Mouse (Mus musculus) stomach, embryonic 15.5 days (tissue): ENCODE measurements around the gene Cdc25b. TPM values are rescaled to one million over a fixed set of nuclear protein-coding genes. Genes with fewer than 3 reads are reported as not detected.

ENCODE experiments used
- ATAC-seq: fragments of 200-750 bp; cut with Nextera tagmentation; 2 replicates; pipeline ENCODE4 v1.8.0; 2017; ENCODE audit warnings: low read depth, moderate number of reproducible peaks, moderate TSS enrichment; ENCODE audit not compliant: insufficient read depth, low FRiP score
- H3K27ac ChIP-seq: fragments of 300-500 bp; sonication (generic); 2 replicates; pipeline ENCODE4 v1.5.1; 2015; ENCODE audit warnings: mild to moderate bottlenecking, inconsistent platforms
- H3K27me3 ChIP-seq: fragments of 300-500 bp; sonication (generic); replicated peaks from 2 replicates; pipeline ENCODE4 v1.6.1; 2015; ENCODE audit warnings: inconsistent platforms
- H3K36me3 ChIP-seq: fragments of 300-500 bp; sonication (generic); 2 replicates; pipeline ENCODE4 v1.6.1; 2015; ENCODE audit warnings: inconsistent platforms
- H3K4me1 ChIP-seq: fragments of 300-500 bp; sonication (generic); 2 replicates; pipeline ENCODE4 v1.6.1; 2015; ENCODE audit warnings: inconsistent platforms
- H3K4me2 ChIP-seq: fragments of 300-500 bp; sonication (generic); 2 replicates; pipeline ENCODE4 v1.6.1; 2015; ENCODE audit warnings: mild to moderate bottlenecking, inconsistent platforms
- H3K4me3 ChIP-seq: fragments of 300-500 bp; sonication (generic); replicated peaks from 2 replicates; pipeline ENCODE4 v1.5.1; 2015; ENCODE audit warnings: inconsistent platforms
- H3K9ac ChIP-seq: fragments of 300-500 bp; sonication (generic); 2 replicates; pipeline ENCODE4 v1.6.1; 2015; ENCODE audit warnings: inconsistent platforms
- H3K9me3 ChIP-seq: fragments of 300-500 bp; sonication (generic); 2 replicates; pipeline ENCODE4 v1.6.1; 2016; ENCODE audit warnings: inconsistent platforms
- WGBS: fragments of 180-500 bp; shearing (Covaris S2); methylation state at CpG from one replicate; pipeline ENCODE4 v1.1.7; 2015; 5-methylcytosine and 5-hydroxymethylcytosine counted together
- polyA plus RNA-seq: library from polyadenylated mRNA; unstranded; fragments of >200 nt; fragmentation: Nextera tagmentation; extraction: Ambion mirVana; gene quantifications from 2 replicates; pipeline ENCODE4 v1.2.1, GENCODE M21; 2015

Cdc25b gene
- polyA plus RNA-seq, 1 experiment from 2014 or later = 62.6 TPM

DNA sequence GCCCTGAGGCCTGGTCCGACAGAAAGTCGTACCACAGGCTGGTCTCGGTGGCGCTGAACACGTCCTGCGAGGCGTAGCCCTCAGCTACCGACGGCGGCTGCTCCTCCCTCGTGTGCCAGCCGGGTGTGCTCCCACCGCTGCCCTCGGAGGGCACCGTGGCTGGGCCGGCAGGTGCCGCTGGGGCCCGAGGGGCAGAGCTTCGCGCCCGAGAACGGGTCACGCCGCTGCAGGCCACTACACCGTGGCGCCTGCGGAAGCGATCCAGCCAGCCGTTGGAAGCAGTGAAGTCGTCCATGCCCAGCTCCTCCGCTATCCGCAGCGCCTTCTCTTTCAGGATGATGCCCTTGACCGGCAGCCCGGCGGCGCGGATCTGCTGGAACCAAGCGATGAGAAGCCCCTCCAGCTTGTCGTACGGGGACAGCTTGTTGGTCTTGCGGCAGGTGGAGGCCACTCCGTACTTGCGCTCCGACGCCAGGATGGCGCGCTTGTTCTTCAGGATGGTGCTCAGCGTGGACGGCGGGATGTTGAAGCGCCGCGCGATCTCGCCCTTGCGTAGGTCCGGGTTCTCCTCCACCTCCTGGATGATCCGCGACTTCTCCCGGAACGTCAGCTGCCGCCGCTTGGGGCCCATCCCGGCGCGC, 7.4 kb upstream of the Cdc25b start:
- peak overlapping the region; percentile 76 for H3K4me2 ChIP-seq
- peaks cover 37% of the 10 kb centered on the region for H3K4me1 ChIP-seq
- H3K4me3 ChIP-seq = peak overlapping the region; percentile 83
- H3K27ac ChIP-seq = peak overlapping the region; percentile 95
- peak; percentile 40 for ATAC-seq
- H3K9me3 ChIP-seq = no peaks in the 10 kb centered on the region
- peak overlapping the region; percentile 92 for H3K9ac ChIP-seq
- H3K27me3 ChIP-seq = no peaks in the 10 kb centered on the region
- under 1% methylated on average over 67 of the region's 67 CpGs for WGBS
- 0 out of 2 replicates have a peak, but pooled peaks cover 3% of the 10 kb centered on the region for H3K36me3 ChIP-seq

DNA sequence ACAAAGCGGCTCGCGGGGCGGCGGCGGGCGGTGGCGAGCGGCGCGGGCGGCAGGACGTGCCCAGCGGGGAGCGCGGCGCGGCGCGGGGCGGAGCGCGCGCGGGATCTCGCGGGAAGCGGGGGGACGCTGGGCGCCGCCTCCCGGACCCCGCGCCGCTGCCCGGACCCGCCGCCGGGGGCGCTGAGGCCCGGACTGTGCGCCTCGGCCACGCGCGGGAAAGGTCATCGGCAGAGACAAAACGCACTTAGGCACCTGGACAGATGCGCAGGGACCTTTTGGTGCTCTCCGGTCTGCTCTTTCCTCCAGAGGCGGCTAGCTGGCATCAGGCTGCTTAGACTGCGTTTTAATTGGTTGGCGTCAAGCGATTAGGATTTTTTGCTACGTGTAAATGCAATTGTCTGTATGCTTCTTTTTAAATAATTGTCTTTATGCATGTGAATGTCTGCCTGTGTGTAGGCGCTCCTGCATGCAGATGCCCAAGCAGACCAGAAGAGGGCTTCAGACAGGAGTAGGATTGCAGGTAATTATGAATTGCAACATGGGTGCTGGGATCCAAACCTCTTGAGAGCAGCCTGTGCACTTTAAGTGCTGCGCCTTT, 6.7 kb upstream of the Cdc25b start, which contains the start of gene Cenpb:
Cenpb (minus strand) TSS at position 78 of the 598 bp plus-strand sequence.
- H3K4me2 ChIP-seq = peak within 1 kb of the TSS; percentile 76
- 0 out of 2 replicates have a peak, but pooled peaks cover 3% of the 10 kb centered on the region for H3K36me3 ChIP-seq
- H3K27ac ChIP-seq = peak within 1 kb of the TSS; percentile 95
- H3K9me3 ChIP-seq = no peaks in the 10 kb centered on the region
- H3K9ac ChIP-seq = peak within 1 kb of the TSS; percentile 92
- WGBS = 3% methylated on average over 34 of the region's 57 CpGs
- no peaks in the 10 kb centered on the region for H3K27me3 ChIP-seq
- peaks cover 34% of the 10 kb centered on the region for H3K4me1 ChIP-seq
- peak; percentile 80 for ATAC-seq
- H3K4me3 ChIP-seq = peak within 1 kb of the TSS; percentile 83

DNA sequence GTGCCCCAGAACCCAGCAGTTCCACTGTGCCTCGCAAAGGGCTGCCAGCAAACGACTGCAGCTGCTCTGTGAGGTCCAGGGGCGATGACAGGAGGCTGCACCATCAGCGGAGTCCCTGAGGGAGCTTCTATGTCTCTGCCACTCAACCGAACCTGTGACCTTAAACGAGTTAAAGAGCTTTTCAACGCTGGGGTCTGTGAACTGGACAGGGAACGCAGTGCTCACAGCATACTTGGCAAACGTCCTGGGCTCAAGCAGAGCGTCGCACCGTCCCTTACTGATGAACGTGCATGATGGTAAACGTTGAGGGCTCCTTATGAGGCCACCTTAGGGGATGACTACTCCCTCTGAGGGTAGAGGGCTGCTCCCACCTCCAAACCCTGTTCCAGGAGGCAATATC, 406 bp upstream of the Cdc25b start:
- peak overlapping the region; percentile 87 for H3K4me2 ChIP-seq
- ATAC-seq = no peak; the same call in 1 of the 2 replicates
- no peaks in the 10 kb centered on the region for H3K27me3 ChIP-seq
- H3K4me3 ChIP-seq = peak overlapping the region; percentile 75
- peaks cover 2% of the 10 kb centered on the region; the same call in 1 of the 2 replicates for H3K36me3 ChIP-seq
- WGBS = under 1% methylated on average over 14 of the region's 14 CpGs
- peak overlapping the region; percentile 82 for H3K27ac ChIP-seq
- no peaks in the 10 kb centered on the region for H3K9me3 ChIP-seq
- peaks cover 36% of the 10 kb centered on the region for H3K4me1 ChIP-seq
- H3K9ac ChIP-seq = 0 out of 2 replicates have a peak overlapping the region, but pooled peaks have one; percentile 10

DNA sequence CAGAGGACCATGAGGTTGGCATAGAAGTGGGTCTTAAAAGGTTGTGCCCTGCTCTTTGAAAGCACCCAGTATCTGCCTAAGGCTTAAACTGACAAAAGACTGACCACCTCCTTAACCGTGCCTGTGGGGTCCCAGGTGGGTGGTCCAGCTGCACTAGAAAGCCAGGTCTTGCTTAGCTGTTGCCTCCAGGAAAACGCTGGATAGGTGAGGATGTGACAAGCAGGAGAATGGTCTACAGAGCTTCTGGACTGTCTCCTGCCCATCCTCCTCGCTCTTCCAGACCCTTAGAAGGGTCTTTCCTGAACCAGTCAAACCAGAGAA, 813 bp downstream of the Cdc25b start:
- H3K9me3 ChIP-seq = no peaks in the 10 kb centered on the region
- peak overlapping the region; percentile 83; the same call in 1 of the 2 replicates for H3K27ac ChIP-seq
- peak overlapping the region; percentile 87 for H3K4me2 ChIP-seq
- peaks cover 9% of the 10 kb centered on the region; the same call in 1 of the 2 replicates for H3K36me3 ChIP-seq
- H3K9ac ChIP-seq = peak overlapping the region; percentile 62
- 16% methylated on average over 3 of the region's 3 CpGs for WGBS
- no peak for ATAC-seq
- H3K27me3 ChIP-seq = no peaks in the 10 kb centered on the region
- H3K4me3 ChIP-seq = peak overlapping the region; percentile 75
- peaks cover 36% of the 10 kb centered on the region for H3K4me1 ChIP-seq

DNA sequence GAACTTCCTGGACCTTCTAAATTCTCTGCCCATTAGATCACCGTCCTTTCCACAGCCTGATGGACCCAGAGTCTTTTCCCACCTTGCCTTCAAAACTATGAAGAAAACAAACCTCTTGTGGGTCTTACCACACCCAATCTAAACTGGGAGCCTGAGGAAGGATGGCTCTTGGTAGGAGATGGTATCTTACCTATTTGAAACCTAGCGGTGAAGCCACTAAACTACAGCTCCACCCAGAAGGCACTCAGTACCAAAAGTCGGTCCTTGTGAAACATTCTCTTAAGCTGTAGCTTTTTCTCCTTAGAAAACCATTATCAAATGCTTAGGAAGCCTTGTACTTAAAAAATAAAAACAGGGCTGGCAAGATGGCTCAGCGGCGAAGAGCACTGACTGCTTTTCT, 1.6 kb downstream of the Cdc25b start:
- no peak overlapping the region for H3K9ac ChIP-seq
- WGBS = 92% methylated on average over 5 of the region's 5 CpGs
- H3K4me3 ChIP-seq = no peak overlapping the region

DNA sequence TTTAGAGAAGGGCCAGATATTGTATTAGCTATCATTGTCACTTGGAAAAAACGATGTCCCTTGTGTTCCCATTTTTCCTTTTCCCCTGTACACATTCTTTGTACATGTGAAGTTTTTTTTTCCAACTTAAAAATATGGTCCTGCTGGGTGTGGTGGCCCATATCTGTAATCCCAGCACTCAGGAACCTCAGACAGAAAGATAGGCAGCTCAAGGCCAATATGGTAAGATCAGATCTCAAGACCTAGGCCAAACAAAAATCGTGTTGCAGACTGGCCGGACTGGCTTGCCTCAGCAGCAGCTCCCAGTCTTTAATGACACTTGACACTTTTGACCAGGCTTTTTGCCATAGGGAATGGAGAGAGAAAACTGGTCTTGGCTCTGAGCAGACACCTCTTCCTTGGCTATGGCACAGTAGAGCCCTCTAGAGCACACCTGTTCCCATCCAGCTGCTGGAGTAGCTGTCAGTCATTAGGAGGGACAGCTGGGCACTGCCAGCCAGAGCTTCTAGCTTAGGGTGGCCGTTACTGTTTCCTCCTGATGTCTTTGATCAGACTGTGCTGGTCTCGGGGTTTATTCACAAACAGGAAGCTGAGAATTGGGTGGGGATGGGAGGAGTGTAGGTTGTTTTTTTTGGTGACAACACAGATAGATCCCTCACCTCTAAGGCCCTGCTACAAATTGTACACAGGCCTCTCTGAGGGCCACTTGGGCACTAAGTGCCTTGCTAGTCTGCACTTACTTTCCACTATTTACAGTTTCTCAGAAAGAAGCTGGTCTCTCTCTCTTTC, 3.0 kb downstream of the Cdc25b start:
- WGBS = 42% methylated on average over 5 of the region's 5 CpGs
- 0 out of 2 replicates have a peak overlapping the region, but pooled peaks have one; percentile 2 for H3K4me3 ChIP-seq
- H3K27ac ChIP-seq = peak overlapping the region; percentile 64; the same call in 1 of the 2 replicates
- peaks cover 36% of the 10 kb centered on the region for H3K4me1 ChIP-seq
- H3K4me2 ChIP-seq = 0 out of 2 replicates have a peak overlapping the region, but pooled peaks have one; percentile 0
- no peaks in the 10 kb centered on the region for H3K9me3 ChIP-seq
- peaks cover 29% of the 10 kb centered on the region for H3K36me3 ChIP-seq
- no peak for ATAC-seq
- no peak overlapping the region for H3K9ac ChIP-seq
- no peaks in the 10 kb centered on the region for H3K27me3 ChIP-seq

More for the DNA sequence above, 1.6 kb downstream of the Cdc25b start:
- ATAC-seq = no peak
- no peak overlapping the region for H3K27ac ChIP-seq
- H3K9me3 ChIP-seq = no peaks in the 10 kb centered on the region
- H3K4me1 ChIP-seq = peaks cover 36% of the 10 kb centered on the region
- H3K36me3 ChIP-seq = peaks cover 17% of the 10 kb centered on the region
- peak overlapping the region; percentile 87; the same call in 1 of the 2 replicates for H3K4me2 ChIP-seq
- H3K27me3 ChIP-seq = no peaks in the 10 kb centered on the region

DNA sequence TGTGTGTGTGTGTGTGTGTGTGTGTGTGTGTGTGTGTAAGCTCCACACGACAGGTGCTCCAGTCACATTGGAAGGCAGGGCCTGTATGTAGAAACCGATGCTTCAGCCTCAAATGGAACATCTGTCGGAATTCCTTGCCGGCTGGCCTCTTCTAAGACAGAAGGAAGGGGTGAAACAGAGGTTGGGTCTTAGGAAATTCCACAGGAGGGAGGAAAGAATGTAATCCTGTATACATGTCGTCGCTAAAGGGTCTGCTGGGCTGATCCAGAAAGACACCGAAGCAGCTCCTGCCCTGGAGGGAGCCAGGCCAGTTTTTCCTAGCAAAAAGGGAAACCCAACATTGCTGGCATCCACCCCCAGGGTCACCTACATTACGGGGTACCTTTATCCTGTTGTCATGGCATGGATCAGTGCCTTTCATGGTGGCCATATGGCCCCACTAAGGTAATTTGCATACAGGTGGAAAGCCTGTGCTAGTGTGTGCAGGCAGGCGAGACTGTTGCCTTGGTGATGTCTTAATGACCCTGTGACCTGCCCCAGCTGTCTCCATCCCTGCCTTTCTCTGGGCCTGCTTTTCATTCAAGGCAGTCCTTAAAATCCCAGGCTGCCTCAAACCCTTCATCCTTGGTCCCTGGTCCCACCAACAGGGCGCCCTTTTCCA, 3.7 kb downstream of the Cdc25b start:
- Histone ChIP-seq H3K4me3 (no peak overlapping the region), H3K4me1 (peaks cover 36% of the 10 kb centered on the region), H3K4me2 (0 out of 2 replicates have a peak overlapping the region, but pooled peaks have one; percentile 5)

DNA sequence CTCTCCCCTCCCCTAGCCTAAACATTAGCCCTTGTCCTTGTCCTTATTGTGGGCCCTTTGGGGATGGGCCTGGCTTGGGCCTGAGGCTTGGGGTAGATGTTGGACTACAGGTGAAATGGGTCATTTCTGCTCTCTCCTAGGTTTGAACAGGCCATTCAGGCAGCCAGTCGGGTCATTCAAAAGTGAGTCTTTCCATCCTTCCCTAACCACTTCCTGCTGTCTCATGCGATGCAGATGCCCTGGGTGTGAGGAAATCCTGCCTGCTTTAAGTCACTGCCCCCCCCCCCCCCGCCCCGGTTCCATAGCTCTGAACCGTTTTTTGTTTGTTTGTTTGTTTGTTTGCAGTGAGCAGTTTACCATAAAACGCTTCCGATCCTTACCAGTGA, 4.2 kb downstream of the Cdc25b start:
- H3K9ac ChIP-seq = no peak overlapping the region
- H3K27me3 ChIP-seq = no peaks in the 10 kb centered on the region
- peaks cover 30% of the 10 kb centered on the region for H3K36me3 ChIP-seq
- no peak overlapping the region for H3K4me3 ChIP-seq
- 78% methylated on average over 7 of the region's 7 CpGs for WGBS
- H3K4me2 ChIP-seq = 0 out of 2 replicates have a peak overlapping the region, but pooled peaks have one; percentile 5
- 0 out of 2 replicates have a peak overlapping the region, but pooled peaks have one; percentile 21 for H3K27ac ChIP-seq
- H3K9me3 ChIP-seq = no peaks in the 10 kb centered on the region
- H3K4me1 ChIP-seq = peaks cover 35% of the 10 kb centered on the region
- no peak for ATAC-seq

More for the DNA sequence above, 3.7 kb downstream of the Cdc25b start:
- 0 out of 2 replicates have a peak overlapping the region, but pooled peaks have one; percentile 21 for H3K27ac ChIP-seq
- no peaks in the 10 kb centered on the region for H3K9me3 ChIP-seq
- H3K36me3 ChIP-seq = peaks cover 30% of the 10 kb centered on the region
- WGBS = 36% methylated on average over 10 of the region's 10 CpGs
- H3K9ac ChIP-seq = no peak overlapping the region
- H3K27me3 ChIP-seq = no peaks in the 10 kb centered on the region
- no peak for ATAC-seq

DNA sequence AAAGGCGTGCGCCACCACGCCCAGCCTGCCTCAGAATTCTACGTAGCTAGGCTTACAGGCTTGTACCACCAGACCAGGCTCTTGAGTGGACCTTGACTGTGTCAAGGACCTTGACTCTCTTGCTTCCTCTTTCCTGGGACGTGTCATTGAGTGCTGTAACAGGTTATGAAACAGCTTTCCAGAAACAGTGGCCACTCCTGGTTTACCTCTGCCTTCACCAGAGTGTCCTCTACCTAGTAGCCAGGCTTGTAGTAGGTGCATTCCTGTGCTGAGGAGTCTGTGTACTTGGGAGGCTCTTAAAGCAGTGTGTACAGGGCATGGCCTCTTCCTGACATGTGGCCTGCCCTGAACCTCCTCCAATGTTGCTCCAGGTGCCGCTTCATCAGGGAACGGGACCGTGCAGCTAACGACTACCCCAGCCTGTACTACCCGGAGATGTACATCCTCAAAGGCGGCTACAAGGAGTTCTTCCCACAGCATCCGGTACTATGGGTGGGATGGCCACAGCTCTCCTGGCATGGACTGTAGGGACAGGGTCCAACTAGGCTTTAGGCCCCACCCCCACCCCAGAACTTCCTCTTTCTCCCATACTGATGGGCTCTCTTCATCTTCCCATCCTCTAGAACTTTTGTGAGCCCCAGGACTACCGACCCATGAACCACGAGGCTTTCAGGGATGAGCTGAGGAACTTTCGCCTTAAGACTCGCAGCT, 10.0 kb downstream of the Cdc25b start:
- no peak for ATAC-seq
- Histone ChIP-seq H3K9me3 (no peaks in the 10 kb centered on the region), H3K4me2 (no peak overlapping the region), H3K4me1 (no peaks in the 10 kb centered on the region), H3K9ac (no peak overlapping the region), H3K36me3 (peaks cover 46% of the 10 kb centered on the region), H3K4me3 (no peak overlapping the region), H3K27me3 (no peaks in the 10 kb centered on the region), H3K27ac (no peak overlapping the region)
- WGBS = 89% methylated on average over 16 of the region's 16 CpGs

DNA sequence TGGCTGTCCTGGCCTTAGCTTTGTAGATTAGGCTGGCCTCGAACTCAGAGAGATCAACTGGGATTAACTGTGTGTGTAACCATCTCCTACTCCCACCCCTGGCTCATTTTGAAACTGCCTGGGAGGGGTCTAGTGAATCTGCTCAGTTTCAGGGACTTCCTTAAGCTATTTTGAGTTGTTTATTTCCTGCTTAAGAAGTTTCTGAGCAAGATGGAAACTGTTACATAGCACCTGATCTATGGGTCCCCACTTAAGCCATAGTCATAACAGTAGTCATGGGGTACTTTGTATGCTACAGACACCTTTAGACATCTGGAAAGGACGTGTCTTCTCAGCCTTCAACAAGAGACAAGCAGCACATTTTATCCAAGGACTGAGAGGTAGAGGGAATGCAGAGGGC, 14.0 kb downstream of the Cdc25b start:
- peaks cover 17% of the 10 kb centered on the region for H3K4me1 ChIP-seq
- H3K27ac ChIP-seq = no peak overlapping the region
- no peaks in the 10 kb centered on the region for H3K27me3 ChIP-seq
- H3K9me3 ChIP-seq = no peaks in the 10 kb centered on the region
- WGBS = 73% methylated on average over 2 of the region's 2 CpGs
- peaks cover 22% of the 10 kb centered on the region for H3K36me3 ChIP-seq
- no peak overlapping the region for H3K9ac ChIP-seq
- H3K4me2 ChIP-seq = no peak overlapping the region
- H3K4me3 ChIP-seq = no peak overlapping the region
- no peak for ATAC-seq

DNA sequence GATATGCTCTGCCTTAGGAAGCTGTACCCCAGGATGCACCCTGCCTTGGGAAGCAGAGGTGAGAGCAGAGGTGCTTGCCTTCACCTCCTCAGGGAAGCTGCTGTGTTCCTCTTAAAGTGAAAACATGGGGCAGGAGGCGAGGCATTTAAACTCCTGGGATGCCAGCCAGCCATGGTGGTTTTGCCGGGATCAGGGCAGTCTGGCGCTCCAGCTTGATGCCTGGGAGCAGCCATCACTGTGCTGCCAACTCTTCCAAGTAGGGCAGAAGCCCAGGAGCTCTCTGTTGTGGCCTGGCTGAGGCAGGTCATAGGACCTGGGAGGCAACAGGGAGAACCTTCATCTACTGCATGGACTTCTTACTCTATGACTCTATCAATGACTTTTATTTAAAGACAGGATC, 14.5 kb downstream of the Cdc25b start:
- no peak for ATAC-seq
- H3K4me1 ChIP-seq = peaks cover 17% of the 10 kb centered on the region
- H3K27me3 ChIP-seq = no peaks in the 10 kb centered on the region
- no peak overlapping the region for H3K9ac ChIP-seq
- no peak overlapping the region for H3K4me2 ChIP-seq
- no peaks in the 10 kb centered on the region for H3K9me3 ChIP-seq
- H3K36me3 ChIP-seq = peaks cover 22% of the 10 kb centered on the region
- H3K27ac ChIP-seq = no peak overlapping the region
- 88% methylated on average over 3 of the region's 3 CpGs for WGBS
- H3K4me3 ChIP-seq = no peak overlapping the region
